Mouse (Mus musculus) kidney, embryonic 14.5 days (tissue): ENCODE results near the gene Csmd2. TPM values are rescaled to one million over a fixed set of nuclear protein-coding genes. Genes with fewer than 3 reads are reported as not detected.

Experiments
- ATAC-seq: fragments of 200-750 bp; cut with Nextera tagmentation; 2 replicates; pipeline ENCODE4 v1.8.0; 2017; ENCODE audit warnings: moderate number of reproducible peaks, mild to moderate bottlenecking, moderate TSS enrichment, moderate library complexity; ENCODE audit not compliant: low FRiP score, low TSS enrichment
- H3K27ac ChIP-seq: fragments of 300-500 bp; sonication (generic); 2 replicates; pipeline ENCODE4 v1.5.1; 2014; ENCODE audit warnings: low read depth, mild to moderate bottlenecking, low read length, moderate library complexity, mixed read lengths
- H3K27me3 ChIP-seq: fragments of 300-500 bp; sonication (generic); 2 replicates; pipeline ENCODE4 v1.6.1; 2014; ENCODE audit warnings: mild to moderate bottlenecking, low read length; ENCODE audit not compliant: control insufficient read depth, insufficient read depth
- H3K36me3 ChIP-seq: fragments of 300-500 bp; sonication (generic); 2 replicates; pipeline ENCODE4 v1.6.1; 2014; ENCODE audit warnings: low read length, mixed read lengths; ENCODE audit not compliant: control insufficient read depth, insufficient read depth
- H3K4me1 ChIP-seq: fragments of 300-500 bp; sonication (generic); 2 replicates; pipeline ENCODE4 v1.6.1; 2014; ENCODE audit warnings: low read length, mixed read lengths; ENCODE audit not compliant: control insufficient read depth, insufficient read depth
- H3K4me2 ChIP-seq: fragments of 300-500 bp; sonication (generic); replicated peaks from 2 replicates; pipeline ENCODE4 v1.6.1; 2014; ENCODE audit warnings: low read depth, mild to moderate bottlenecking, low read length
- H3K4me3 ChIP-seq: fragments of 300-500 bp; sonication (generic); 2 replicates; pipeline ENCODE4 v1.5.1; 2014; ENCODE audit warnings: mild to moderate bottlenecking, low read length
- H3K9ac ChIP-seq: fragments of 300-500 bp; sonication (generic); 2 replicates; pipeline ENCODE4 v1.6.1; 2014; ENCODE audit warnings: low read depth, mild to moderate bottlenecking, low read length, moderate library complexity
- H3K9me3 ChIP-seq: fragments of 300-500 bp; sonication (generic); 2 replicates; pipeline ENCODE4 v1.6.1; 2016; ENCODE audit warnings: low read length; ENCODE audit not compliant: control insufficient read depth
- WGBS: fragments of 180-500 bp; shearing (Covaris S2); extraction: QIAGEN DNeasy Blood & Tissue Kit; methylation state at CpG from one replicate; pipeline ENCODE4 v1.1.7; 2014; 5-methylcytosine and 5-hydroxymethylcytosine counted together
- polyA plus RNA-seq: library from polyadenylated mRNA; unstranded; fragments of >200 nt; fragmentation: Nextera tagmentation; extraction: Ambion mirVana; gene quantifications from 2 replicates; pipeline ENCODE4 v1.2.1, GENCODE M21; 2014

The Csmd2 gene
- polyA plus RNA-seq, 1 experiment from 2014 or later = 0.01 TPM

GRCm38 (mm10) chr4:128260907-128261560 is 273.4 kb downstream of the Csmd2 start, which contains the start of gene Hmgb4:
Hmgb4 (minus strand) TSS chr4:128260957.
- Histone ChIP-seq H3K4me3 (no peak within 1 kb of the TSS), H3K36me3 (no peaks in the 10 kb centered on the region), H3K4me1 (no peaks in the 10 kb centered on the region), H3K27me3 (no peaks in the 10 kb centered on the region), H3K9ac (no peak within 1 kb of the TSS), H3K27ac (no peak within 1 kb of the TSS), H3K9me3 (no peaks in the 10 kb centered on the region), H3K4me2 (no peak within 1 kb of the TSS)
- WGBS = 71% methylated on average over 8 of the region's 8 CpGs
- ATAC-seq = no peak

GRCm38 (mm10) chr4:128264491-128264890 is 276.8 kb downstream of the Csmd2 start:
- Histone ChIP-seq H3K36me3 (no peaks in the 10 kb centered on the region), H3K9me3 (no peaks in the 10 kb centered on the region), H3K9ac (no peak overlapping the region), H3K4me1 (no peaks in the 10 kb centered on the region), H3K27me3 (no peaks in the 10 kb centered on the region), H3K4me3 (no peak overlapping the region), H3K27ac (no peak overlapping the region), H3K4me2 (no peak overlapping the region)
- no peak for ATAC-seq
- WGBS = 78% methylated on average over 5 of the region's 5 CpGs

GRCm38 (mm10) chr4:128265341-128265740 is 277.7 kb downstream of the Csmd2 start:
- Histone ChIP-seq H3K27me3 (no peaks in the 10 kb centered on the region), H3K4me2 (no peak overlapping the region), H3K4me3 (no peak overlapping the region), H3K9me3 (no peaks in the 10 kb centered on the region), H3K9ac (no peak overlapping the region), H3K36me3 (no peaks in the 10 kb centered on the region), H3K27ac (no peak overlapping the region), H3K4me1 (no peaks in the 10 kb centered on the region)
- 81% methylated on average over 3 of the region's 3 CpGs for WGBS
- no peak for ATAC-seq

GRCm38 (mm10) chr4:128269261-128269875 is 281.7 kb downstream of the Csmd2 start:
- no peaks in the 10 kb centered on the region for H3K36me3 ChIP-seq
- H3K27ac ChIP-seq = no peak overlapping the region
- 66% methylated on average over 9 of the region's 9 CpGs for WGBS
- ATAC-seq = no peak
- no peak overlapping the region for H3K4me3 ChIP-seq
- no peaks in the 10 kb centered on the region for H3K27me3 ChIP-seq
- H3K9ac ChIP-seq = no peak overlapping the region
- H3K4me1 ChIP-seq = no peaks in the 10 kb centered on the region
- no peak overlapping the region for H3K4me2 ChIP-seq
- H3K9me3 ChIP-seq = no peaks in the 10 kb centered on the region

- H3K27ac ChIP-seq = no peak overlapping the region
- no peak overlapping the region for H3K9ac ChIP-seq
- H3K27me3 ChIP-seq = no peaks in the 10 kb centered on the region
- no peaks in the 10 kb centered on the region for H3K4me1 ChIP-seq
- no peaks in the 10 kb centered on the region for H3K9me3 ChIP-seq
- no peak overlapping the region for H3K4me2 ChIP-seq
- 65% methylated on average over 10 of the region's 10 CpGs for WGBS
- no peak overlapping the region for H3K4me3 ChIP-seq
- no peak for ATAC-seq
- no peaks in the 10 kb centered on the region for H3K36me3 ChIP-seq
Measured at GRCm38 (mm10) chr4:128270177-128270576, 282.5 kb downstream of the Csmd2 start.

GRCm38 (mm10) chr4:128270931-128271330 is 283.3 kb downstream of the Csmd2 start:
- H3K9me3 ChIP-seq = no peaks in the 10 kb centered on the region
- no peaks in the 10 kb centered on the region for H3K27me3 ChIP-seq
- 58% methylated on average over 19 of the region's 19 CpGs for WGBS
- no peak overlapping the region for H3K4me3 ChIP-seq
- H3K9ac ChIP-seq = no peak overlapping the region
- H3K4me2 ChIP-seq = no peak overlapping the region
- no peak overlapping the region for H3K27ac ChIP-seq
- ATAC-seq = no peak
- no peaks in the 10 kb centered on the region for H3K4me1 ChIP-seq
- no peaks in the 10 kb centered on the region for H3K36me3 ChIP-seq

- no peak for ATAC-seq
- Histone ChIP-seq H3K4me2 (no peak overlapping the region), H3K27me3 (no peaks in the 10 kb centered on the region), H3K36me3 (no peaks in the 10 kb centered on the region), H3K4me1 (no peaks in the 10 kb centered on the region), H3K9ac (no peak overlapping the region), H3K9me3 (no peaks in the 10 kb centered on the region), H3K4me3 (no peak overlapping the region), H3K27ac (no peak overlapping the region)
- 69% methylated on average over 6 of the region's 6 CpGs for whole genome bisulfite sequencing
Measured at GRCm38 (mm10) chr4:128272501-128272900, 284.8 kb downstream of the Csmd2 start.

- WGBS = 80% methylated on average over 11 of the region's 11 CpGs
- ATAC-seq = no peak
Measured at GRCm38 (mm10) chr4:128273146-128273545, 285.5 kb downstream of the Csmd2 start.

GRCm38 (mm10) chr4:128275116-128275515 is 287.5 kb downstream of the Csmd2 start:
- 76% methylated on average over 5 of the region's 5 CpGs for WGBS
- Histone ChIP-seq H3K27ac (no peak overlapping the region), H3K4me2 (no peak overlapping the region), H3K9ac (no peak overlapping the region), H3K4me3 (no peak overlapping the region), H3K36me3 (no peaks in the 10 kb centered on the region), H3K4me1 (no peaks in the 10 kb centered on the region), H3K27me3 (no peaks in the 10 kb centered on the region), H3K9me3 (no peaks in the 10 kb centered on the region)
- ATAC-seq = no peak

More at GRCm38 (mm10) chr4:128273146-128273545, 285.5 kb downstream of the Csmd2 start:
- Histone ChIP-seq H3K9ac (no peak overlapping the region), H3K27ac (no peak overlapping the region), H3K4me3 (no peak overlapping the region), H3K36me3 (no peaks in the 10 kb centered on the region), H3K9me3 (no peaks in the 10 kb centered on the region), H3K4me1 (no peaks in the 10 kb centered on the region), H3K4me2 (no peak overlapping the region), H3K27me3 (no peaks in the 10 kb centered on the region)
